Mouse (Mus musculus) macrophage (primary cell): ENCODE results near the gene Acsbg1. TPM values are rescaled to one million over a fixed set of nuclear protein-coding genes. Genes with fewer than 3 reads are reported as not detected.
"Not testable (repeated sequence)": the region's sequence is repeated elsewhere in the genome, so short reads cannot be mapped to it uniquely, and the experiment has no call there.

Experiments used
- H3K27ac ChIP-seq: fragments of 350-480 bp; formaldehyde crosslinking; 2 replicates; pipeline ENCODE4 v1.9.0; 2021
- H3K36me3 ChIP-seq: fragments of 350-480 bp; formaldehyde crosslinking; 2 replicates; pipeline ENCODE4 v1.9.0; 2021; ENCODE audit errors: inconsistent target
- H3K4me3 ChIP-seq: fragments of 350-480 bp; formaldehyde crosslinking; 2 replicates; pipeline ENCODE4 v1.9.0; 2021; ENCODE audit errors: inconsistent target
- H3K79me2 ChIP-seq: fragments of 350-480 bp; formaldehyde crosslinking; 2 replicates; pipeline ENCODE4 v1.9.0; 2021; ENCODE audit errors: inconsistent target
- WGBS: methylation state at CpG from one replicate; pipeline ENCODE4 v1.1.7; 2026; ENCODE audit warnings: inconsistent platforms; ENCODE audit not compliant: missing documents; 5-methylcytosine and 5-hydroxymethylcytosine counted together
- polyA plus RNA-seq: library from polyadenylated mRNA; stranded (reverse); fragments of 250-400 nt; gene quantifications from 3 replicates; pipeline ENCODE4 v1.2.4, GENCODE M21; 2018; ENCODE audit warnings: inconsistent platforms

Acsbg1 gene
- polyA plus RNA-seq, 1 experiment from 2014 or later: not detected

DNA sequence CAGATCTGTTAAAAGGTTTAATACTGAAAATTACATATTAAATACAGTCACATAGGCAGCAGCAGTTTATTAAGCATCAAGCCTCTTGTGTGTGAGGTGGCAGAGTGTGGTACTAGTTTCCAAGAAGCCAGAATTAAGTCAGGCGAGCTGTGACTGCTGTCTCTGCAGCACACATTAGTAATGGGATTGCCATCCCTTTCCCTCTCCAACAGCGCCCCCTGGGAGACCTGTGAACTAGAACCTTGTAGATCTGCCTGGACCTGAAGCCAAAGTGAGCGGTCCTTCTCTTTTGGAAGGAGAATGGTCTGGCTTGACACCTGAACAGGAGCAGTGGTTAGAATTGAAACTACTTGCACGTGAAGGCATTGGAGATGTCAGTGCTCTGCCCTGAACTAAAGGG, 56.8 kb downstream of the Acsbg1 start:
- Histone ChIP-seq H3K36me3 (peaks cover 27% of the 10 kb centered on the region; the same call in 1 of the 2 replicates), H3K79me2 (no peaks in the 10 kb centered on the region), H3K4me3 (no peak overlapping the region), H3K27ac (no peak overlapping the region)
- 77% methylated on average over 4 of the region's 4 CpGs for WGBS

DNA sequence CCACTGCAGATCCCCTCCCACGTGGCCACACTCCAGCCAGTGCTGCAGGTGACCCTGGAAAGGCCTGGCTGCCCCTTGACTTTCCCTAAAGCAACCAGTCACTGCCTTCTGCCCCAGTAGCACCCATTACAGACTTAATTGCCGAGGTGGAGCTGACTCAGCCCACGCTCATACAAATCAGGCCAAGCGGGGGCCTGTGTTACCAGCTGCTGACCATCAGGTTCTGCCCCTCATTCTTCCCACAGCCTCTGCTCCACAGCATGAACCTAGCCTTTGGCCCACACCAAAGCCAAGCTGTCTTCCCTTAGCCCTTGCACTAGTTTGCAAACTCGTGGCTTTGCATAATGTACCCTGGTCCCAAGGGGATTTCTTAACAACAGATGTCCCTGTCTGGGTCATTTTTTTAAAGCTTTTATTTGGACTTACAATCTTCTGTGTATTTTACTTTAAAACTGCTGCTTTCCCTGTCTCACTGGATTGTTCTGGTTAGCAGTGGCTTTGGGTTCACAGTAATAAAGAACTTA, 57.5 kb downstream of the Acsbg1 start:
- 97% methylated on average over 5 of the region's 5 CpGs for WGBS
- H3K27ac ChIP-seq: no peak overlapping the region
- peaks cover 33% of the 10 kb centered on the region; the same call in 1 of the 2 replicates for H3K36me3 ChIP-seq
- no peak overlapping the region for H3K4me3 ChIP-seq
- H3K79me2 ChIP-seq: no peaks in the 10 kb centered on the region

DNA sequence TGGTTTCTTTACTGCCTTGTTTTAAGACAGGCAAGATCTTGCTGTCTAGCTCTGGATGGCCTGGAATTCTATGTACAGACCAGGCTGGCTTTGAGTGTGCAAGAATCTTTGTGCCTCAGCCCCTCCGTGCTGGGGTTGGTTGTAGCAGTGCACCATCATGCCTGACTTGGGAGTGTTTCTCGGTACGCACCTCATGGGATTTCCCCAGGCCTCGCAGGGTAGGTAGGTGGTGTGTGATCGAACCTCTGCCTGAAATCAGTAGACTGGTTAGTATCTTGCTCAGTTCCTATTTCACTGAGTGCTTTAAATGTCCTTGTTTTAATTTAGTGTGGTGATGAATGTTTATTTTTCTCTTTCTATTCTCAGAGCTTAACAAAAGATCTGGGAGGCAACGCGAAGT, 58.8 kb downstream of the Acsbg1 start:
- peaks cover 45% of the 10 kb centered on the region for H3K36me3 ChIP-seq
- no peak overlapping the region for H3K4me3 ChIP-seq
- H3K27ac ChIP-seq: no peak overlapping the region
- no peaks in the 10 kb centered on the region for H3K79me2 ChIP-seq
- 94% methylated on average over 7 of the region's 7 CpGs for WGBS

DNA sequence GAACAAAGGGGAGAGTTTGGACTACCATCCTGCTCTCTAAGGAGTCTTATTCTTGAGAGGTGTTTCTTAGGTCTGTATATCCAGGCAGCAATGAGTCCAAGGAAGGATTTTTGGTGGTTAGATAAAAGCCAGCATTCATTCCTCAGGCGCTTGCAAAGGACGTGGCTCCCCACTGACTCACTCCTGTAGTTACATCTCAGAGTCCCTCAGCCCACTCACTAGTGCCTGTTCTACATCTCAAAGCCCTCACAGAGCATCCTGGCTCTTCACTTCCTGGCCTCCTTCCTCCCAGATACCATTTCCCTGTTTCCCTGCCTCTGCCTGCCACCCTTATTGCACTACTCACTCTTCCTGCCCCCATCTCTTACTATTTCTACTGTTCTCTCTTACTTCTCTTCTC, 59.3 kb downstream of the Acsbg1 start:
- Histone ChIP-seq H3K79me2 (no peaks in the 10 kb centered on the region), H3K4me3 (no peak overlapping the region), H3K36me3 (peaks cover 48% of the 10 kb centered on the region), H3K27ac (no peak overlapping the region)
- WGBS: 100% methylated on average over 2 of the region's 2 CpGs

DNA sequence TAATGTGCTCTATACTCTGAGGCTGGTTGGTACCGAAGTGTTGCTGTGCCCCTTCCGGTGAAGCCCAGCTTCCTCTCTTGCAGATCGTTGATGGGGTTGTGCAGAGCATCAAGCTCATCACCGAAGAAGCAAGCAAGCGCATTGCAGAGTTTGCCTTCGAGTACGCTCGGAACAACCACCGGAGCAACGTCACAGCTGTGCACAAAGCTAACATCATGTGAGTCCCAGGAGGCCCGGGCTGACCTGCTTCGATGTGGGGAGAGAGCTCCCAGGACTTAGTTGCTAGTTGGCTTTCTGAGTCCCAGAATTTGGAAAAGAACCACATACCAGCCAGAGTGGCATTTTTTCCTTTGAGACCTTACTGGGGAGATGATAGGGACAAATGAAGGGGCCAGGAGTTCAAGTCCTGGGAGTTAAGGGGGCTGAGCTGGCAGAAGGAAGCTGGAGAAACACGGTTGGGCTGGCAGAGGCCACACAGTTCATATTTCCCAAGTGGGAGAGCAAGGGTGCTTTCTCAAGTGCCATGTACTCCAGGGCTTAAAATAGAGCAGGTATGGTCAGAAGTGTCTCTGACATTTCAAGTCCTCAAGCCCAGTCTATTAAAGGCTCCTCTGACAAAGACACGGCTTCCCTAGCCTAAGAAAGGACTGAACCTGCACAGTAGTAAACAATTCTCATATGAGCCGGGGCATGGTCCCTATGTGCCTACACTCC, 64.8 kb downstream of the Acsbg1 start:
- WGBS: 98% methylated on average over 15 of the region's 15 CpGs
- Histone ChIP-seq H3K4me3 (no peak overlapping the region), H3K27ac (no peak overlapping the region), H3K36me3 (peaks cover 70% of the 10 kb centered on the region), H3K79me2 (no peaks in the 10 kb centered on the region)

DNA sequence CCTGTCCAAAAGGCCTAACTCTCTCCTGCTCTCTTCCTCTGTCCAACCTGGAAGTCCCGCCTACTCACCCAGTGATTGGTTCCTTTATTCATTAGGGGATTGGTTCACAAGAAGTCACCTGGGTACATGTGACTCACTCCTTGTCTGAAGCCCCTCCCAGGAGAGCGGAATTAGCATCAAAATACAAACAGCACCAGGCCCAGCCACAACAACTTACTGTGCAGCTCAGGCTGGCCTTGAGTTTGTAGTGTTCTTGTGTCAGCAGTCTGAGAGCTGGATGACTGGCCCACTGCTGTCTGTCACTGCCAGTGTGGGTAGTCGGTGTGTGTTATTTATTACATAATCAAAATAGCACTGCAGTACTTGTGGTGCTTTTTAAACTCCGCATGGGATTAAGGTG, 68.0 kb downstream of the Acsbg1 start:
- peaks cover 50% of the 10 kb centered on the region for H3K36me3 ChIP-seq
- not testable (repeated sequence) for H3K4me3 ChIP-seq, H3K79me2 ChIP-seq, H3K27ac ChIP-seq
- 92% methylated on average over 4 of the region's 4 CpGs for WGBS

DNA sequence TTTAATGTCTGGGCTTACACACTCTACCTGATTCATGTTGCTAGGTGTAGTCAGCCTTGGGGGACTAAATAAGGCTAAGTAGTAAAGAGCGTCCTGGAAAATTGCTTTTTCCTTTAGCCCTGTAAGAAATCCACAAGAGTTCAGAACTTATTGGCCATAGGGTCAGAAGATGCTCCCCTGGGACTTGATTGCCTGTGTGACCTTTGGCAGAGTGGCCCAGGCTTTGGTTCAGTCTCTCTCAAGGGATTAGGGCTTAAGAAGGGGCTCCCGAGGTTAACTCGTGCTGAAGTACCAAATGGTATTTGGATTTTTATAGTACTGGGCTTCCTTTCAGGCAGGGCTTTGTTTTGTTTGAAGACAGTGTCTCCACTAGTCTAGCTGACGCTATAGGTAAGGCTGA, 73.8 kb downstream of the Acsbg1 start:
- H3K4me3 ChIP-seq: no peak overlapping the region

DNA sequence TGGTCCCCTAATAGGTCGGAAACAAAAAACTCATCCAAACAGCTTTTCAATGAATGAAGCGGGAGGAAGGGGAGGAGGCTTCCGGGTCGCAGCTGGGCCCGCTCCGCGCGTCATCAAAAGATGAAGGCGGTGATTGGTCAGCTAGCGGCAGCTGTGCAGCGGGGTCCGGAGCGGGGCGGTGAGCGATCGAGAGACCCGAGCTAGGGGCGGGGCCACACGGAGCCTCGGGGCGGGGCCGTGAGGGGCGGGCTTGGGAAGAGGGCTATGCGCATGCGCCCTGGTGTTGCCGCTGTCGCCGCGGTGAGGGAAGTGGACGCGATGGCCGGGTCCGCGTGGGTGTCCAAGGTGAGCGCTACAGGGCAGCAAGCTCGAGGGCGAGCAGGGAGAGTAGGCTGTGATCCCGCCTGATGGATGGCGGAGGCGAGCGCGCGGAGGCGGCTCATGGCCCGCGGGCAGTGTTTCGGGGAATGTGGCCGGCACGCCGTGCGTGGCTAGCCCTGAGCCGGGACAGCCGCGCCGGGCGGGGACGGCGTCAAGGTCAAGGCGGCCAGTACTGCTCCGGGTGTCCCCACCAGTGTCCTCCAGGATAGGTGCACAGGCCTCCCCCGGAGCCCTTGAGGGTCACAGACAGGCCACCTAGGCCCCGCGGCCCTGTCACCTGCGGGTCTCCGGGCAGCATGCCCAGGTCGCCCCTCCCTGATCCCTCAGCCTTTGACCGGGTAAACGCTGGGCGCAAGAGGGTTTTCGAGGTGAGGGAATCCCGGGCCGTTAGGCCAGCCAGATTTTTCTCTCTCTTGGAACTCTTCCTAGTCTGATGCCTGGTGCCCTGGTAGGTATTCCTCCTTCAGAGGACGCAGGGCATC, 75.2 kb downstream of the Acsbg1 start, which contains the start of gene Idh3a:
Gene Idh3a (plus strand): TSS at position 136 of the 863 bp plus-strand sequence.
- Histone ChIP-seq H3K36me3 (no peaks in the 10 kb centered on the region), H3K4me3 (peak within 1 kb of the TSS; percentile 56), H3K79me2 (peaks cover 23% of the 10 kb centered on the region; the same call in 1 of the 2 replicates), H3K27ac (0 out of 2 replicates have a peak within 1 kb of the TSS, but pooled peaks have one; percentile 7)
- under 1% methylated on average over 73 of the region's 73 CpGs for WGBS

More for the DNA sequence above, 73.8 kb downstream of the Acsbg1 start:
- H3K27ac ChIP-seq: no peak overlapping the region
- 94% methylated on average over 4 of the region's 4 CpGs for WGBS
- H3K79me2 ChIP-seq: peaks cover 23% of the 10 kb centered on the region; the same call in 1 of the 2 replicates
- peaks cover 5% of the 10 kb centered on the region; the same call in 1 of the 2 replicates for H3K36me3 ChIP-seq

DNA sequence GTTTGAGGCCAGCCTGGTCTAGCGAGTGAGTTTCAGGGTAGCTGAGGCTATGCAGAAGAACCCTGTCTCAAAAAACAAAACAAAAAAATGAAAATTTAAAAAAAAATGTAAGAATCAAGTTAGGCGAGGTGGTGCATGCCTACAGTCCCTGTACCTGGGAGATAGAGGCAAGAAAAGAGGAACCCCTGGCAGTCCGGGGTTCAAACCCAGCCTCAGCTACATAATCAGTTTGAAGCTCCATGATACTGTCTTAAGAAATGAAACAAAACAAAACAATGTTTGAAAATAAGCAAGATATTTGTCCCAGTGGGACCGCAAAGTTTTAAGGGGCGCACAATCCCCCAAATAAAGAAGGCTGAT, 75.9 kb downstream of the Acsbg1 start:
- Histone ChIP-seq H3K4me3 (peak overlapping the region; percentile 25), H3K27ac (0 out of 2 replicates have a peak overlapping the region, but pooled peaks have one; percentile 7), H3K79me2 (peaks cover 23% of the 10 kb centered on the region; the same call in 1 of the 2 replicates), H3K36me3 (no peaks in the 10 kb centered on the region)
- WGBS: 31% methylated on average over 5 of the region's 5 CpGs

DNA sequence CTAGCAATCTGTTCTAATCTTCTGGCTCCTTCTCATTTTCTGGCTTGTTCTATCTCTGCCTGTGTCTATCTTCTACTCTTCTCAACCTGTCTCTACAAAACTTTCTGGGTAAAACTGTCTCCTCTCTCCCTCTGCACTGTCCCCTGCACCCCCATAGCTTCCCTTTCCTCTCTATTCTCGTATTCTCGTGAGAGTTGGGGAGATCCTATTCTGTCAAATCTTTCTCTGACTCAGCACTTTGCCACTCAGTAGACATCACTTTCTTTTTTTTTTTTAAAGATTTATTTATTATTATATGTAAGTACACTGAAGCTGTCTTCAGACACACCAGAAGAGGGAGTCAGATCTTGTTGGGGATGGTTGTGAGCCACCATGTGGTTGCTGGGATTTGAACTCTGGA, 77.5 kb downstream of the Acsbg1 start:
- H3K36me3 ChIP-seq, H3K27ac ChIP-seq, H3K4me3 ChIP-seq: not testable (repeated sequence)
- WGBS: 62% methylated on average over 2 of the region's 2 CpGs
- H3K79me2 ChIP-seq: peaks cover 23% of the 10 kb centered on the region; the same call in 1 of the 2 replicates

DNA sequence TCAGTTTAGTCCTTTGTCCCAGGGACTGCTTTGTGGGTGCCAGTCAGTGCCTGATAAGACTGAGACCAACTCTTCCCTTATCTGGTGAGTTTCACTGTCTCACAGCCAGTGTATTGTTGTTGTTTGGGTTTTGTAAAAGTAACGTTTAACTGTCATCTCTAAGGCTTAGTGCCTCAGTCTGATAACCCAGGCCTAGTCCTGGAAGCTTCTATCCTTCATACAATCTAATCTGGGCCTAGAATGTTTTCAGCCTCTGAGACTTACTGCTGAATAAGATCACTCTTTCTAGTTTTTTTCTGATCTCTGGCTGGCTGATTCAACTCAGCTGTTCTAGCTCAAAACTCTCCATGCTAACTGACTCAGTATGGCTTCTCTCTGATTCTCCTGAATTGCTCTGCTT, 78.0 kb downstream of the Acsbg1 start:
- WGBS: 91% methylated on average over 1 of the region's 1 CpGs
- Histone ChIP-seq H3K36me3 (no peaks in the 10 kb centered on the region), H3K4me3 (no peak overlapping the region), H3K27ac (no peak overlapping the region), H3K79me2 (peaks cover 21% of the 10 kb centered on the region; the same call in 1 of the 2 replicates)

DNA sequence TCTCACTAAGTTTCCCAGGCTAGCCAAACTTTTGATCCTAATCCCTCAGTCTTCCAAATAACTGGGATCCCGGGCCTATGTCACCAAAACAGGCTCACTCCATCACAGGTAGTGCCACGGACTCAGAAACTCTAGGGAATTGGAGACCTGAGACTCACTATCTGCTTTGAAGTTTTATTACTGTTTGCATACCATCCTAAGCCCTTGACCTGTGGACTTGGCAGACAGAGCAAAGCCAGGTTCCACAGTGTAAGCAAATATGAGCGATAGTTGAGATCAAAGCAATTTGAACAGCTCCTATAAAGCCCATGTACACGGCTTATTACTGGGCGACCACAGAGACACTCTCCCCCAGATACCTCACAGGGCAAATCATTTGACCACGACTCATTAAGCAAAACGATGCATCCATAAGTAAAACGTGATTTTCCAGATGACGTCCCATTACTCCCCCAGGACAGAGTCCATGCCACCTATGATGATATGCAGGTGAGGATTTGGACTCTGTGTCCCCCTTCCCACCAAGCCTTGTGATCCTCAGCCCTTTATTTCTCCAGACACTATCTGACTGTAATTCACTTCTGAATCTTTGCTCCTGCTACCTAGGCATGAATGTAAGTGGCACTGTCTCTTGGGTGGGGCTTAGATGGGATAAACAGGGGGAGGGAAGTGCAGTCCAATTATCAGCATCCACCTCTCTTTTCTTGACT, 90.4 kb downstream of the Acsbg1 start:
- WGBS: 93% methylated on average over 9 of the region's 9 CpGs
- H3K27ac ChIP-seq: no peak overlapping the region
- no peaks in the 10 kb centered on the region for H3K36me3 ChIP-seq
- no peak overlapping the region for H3K4me3 ChIP-seq
- no peaks in the 10 kb centered on the region for H3K79me2 ChIP-seq

DNA sequence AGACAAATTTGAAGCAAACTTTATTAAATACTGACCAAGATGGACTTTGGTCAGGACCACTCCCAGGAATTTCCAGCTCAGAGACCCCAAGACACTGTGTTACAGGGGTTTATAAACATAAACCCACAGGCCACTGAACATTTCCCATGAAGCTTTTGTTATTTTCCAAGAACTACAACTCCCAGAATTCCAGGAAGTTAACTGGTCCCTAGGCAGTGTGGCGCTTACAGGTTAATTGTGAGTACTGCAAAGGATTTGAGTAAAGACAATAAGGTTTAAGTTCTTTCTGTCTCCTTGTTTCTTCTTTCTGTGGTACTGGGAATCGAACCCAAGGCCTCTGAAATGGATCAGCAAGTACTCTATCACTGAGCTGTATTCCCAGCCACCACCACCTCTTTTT, 92.9 kb downstream of the Acsbg1 start:
- no peaks in the 10 kb centered on the region for H3K79me2 ChIP-seq
- H3K27ac ChIP-seq: no peak overlapping the region
- H3K4me3 ChIP-seq: no peak overlapping the region
- 65% methylated on average over 2 of the region's 2 CpGs for WGBS
- H3K36me3 ChIP-seq: no peaks in the 10 kb centered on the region

DNA sequence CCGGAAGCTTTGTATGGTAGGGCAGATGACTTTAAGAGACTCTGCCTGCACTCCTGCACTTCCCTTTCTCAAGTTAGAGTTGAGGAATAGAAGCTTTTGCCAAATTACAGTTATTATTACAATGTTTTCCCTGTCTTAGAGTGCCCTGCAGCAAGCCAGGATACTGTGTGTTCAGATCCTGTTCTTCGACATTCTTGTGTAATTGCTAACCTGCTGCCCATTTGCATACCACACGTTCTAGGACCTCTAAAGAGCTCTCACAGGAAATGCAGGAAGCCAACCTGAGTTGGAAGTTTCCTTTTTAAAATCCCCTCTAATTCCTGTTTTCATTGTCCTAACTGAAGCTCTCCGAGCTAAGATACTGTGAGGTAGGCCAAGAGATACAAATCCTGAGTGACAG, 94.7 kb downstream of the Acsbg1 start:
- Histone ChIP-seq H3K36me3 (no peaks in the 10 kb centered on the region), H3K79me2 (no peaks in the 10 kb centered on the region), H3K27ac (no peak overlapping the region), H3K4me3 (no peak overlapping the region)
- 25% methylated on average over 4 of the region's 4 CpGs for WGBS
